Mouse (Mus musculus) inflammation-experienced regulatory T-cells, adult 6 months (primary cell): ENCODE data around the gene Rasa1. TPM values are rescaled to one million over a fixed set of nuclear protein-coding genes. Genes with fewer than 3 reads are reported as not detected.

ENCODE experiments used
- ATAC-seq: one replicate; pipeline ENCODE4 v1.8.0; 2017
- polyA plus RNA-seq, 3 experiments: library from polyadenylated mRNA; unstranded; fragments of 100-300 nt; shearing (Covaris generic); gene quantifications; one replicate each; pipeline ENCODE4 v1.2.1; 2017

The Rasa1 gene
- polyA plus RNA-seq = 100 to 1,000 TPM; 112 to 151 (median 145) TPM

DNA sequence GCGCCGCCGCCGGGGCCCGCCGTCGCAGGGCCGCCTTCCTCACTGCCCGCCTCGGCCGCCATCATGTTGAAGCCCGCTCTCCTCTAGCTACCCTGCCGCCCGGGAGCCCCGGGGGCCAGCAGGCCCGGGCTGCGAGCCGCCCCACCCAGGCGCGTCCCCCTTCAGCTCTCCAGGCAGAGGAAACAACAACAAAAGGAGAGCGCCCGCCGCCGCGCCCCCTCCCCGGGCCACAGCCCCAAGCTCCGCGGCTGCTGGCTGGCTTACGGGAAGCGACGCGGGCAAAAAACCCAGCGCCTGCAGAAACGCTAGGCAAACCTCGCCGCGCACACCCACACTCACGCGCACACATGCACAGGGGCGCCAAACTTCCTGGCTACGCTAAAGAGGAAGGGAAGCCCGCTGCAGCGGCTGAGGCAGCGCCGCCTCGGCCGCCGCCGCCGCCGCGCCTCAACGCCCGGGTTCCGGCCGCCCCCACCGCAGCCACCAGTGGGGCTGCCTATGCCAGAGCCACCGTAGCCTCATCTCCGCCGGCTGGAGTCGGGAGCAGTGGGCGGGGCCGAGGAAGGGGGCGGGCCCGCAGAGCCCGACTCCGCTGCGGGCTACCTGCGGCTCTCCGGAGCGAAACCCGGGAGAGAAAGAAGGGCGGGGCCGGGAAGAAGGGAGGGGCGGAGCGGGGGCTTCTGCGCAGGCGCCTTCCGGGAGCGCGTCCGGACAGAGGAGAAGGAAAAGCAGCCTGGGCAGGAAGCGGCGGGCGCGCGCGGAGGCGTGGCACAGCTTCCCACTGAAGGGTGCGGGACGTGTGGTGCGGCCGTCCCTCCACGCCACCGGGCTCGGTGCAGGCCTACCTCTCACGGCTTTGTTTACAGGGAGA is at the start of gene Rasa1:
Gene Rasa1 (minus strand): TSS at position 288 of the 871 bp plus-strand sequence.
- peak; percentile 77 for ATAC-seq

DNA sequence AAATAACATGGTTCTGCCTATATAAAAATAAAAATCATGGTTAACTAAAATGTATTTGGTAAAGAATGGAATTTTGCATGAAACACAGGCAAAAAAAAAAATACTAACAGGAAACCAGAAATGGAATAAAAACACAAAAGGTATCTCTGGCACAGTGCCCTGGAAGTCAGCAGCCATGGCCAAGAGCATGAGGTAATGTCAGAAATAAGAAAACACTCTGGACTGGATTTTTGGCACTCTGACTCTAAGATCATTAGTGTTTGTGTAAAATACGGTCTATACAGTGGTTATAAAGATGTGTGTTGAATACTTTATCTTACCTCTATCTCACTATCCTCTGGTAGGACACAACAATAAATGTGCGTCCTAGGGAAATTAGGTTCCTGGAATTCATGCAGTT is 22.6 kb upstream of the Rasa1 start:
- no peak for ATAC-seq

DNA sequence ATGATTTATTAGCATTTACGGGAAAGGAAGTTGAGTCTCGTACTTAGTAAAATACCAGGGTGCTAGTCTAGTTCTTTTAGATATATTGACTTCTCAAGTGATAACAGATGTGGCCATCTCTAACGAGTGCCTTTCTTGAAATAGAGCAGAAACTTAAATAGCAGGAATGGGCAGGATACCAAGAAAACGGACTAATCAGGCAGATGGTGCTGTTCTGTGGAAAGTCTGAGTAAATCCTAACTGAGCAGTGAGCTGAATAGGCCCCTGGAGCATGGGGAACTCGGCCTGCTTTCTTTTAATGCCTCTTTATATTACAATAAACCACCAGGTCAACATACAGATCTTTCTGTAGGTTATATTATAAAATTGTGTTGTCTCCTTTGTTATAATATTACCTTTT is 22.0 kb upstream of the Rasa1 start:
- ATAC-seq = no peak

DNA sequence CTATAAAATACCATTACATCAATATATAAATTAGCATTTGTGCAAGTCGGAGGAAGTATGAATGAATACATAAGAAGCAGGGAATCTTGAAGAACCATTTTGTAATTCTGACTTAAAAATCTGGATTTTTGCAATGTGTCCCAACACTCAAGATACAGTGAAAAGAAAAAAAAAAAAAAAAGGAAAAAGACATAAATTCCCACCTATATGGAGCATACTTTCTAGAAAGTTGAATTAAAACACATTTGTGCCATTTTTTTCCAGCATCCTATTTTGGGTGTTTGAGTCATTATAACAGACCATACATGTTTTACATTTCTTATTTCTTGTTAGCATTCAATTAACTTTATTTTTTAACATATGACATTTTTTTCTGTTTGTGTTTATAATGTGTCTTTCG is 21.6 kb upstream of the Rasa1 start:
- ATAC-seq = no peak

DNA sequence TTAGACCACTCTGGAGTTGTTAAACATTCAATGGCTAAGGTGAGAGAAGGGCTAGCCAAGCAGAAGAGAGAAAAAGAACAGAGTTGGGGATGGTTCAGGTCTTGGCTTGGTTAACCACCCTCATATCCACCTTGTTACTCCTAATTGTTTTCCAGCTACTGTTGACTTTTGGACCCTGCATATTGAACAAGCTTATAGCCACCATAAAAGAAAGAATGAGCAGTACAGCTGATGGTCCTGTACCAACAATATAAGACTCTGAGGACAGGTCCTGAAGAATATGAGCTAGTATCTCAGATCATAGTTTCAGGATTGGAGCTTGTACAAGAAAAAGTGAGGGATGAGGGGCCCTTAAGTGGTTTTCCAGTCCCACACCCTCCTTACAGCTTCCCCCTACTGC is 17.1 kb upstream of the Rasa1 start:
- no peak for ATAC-seq

DNA sequence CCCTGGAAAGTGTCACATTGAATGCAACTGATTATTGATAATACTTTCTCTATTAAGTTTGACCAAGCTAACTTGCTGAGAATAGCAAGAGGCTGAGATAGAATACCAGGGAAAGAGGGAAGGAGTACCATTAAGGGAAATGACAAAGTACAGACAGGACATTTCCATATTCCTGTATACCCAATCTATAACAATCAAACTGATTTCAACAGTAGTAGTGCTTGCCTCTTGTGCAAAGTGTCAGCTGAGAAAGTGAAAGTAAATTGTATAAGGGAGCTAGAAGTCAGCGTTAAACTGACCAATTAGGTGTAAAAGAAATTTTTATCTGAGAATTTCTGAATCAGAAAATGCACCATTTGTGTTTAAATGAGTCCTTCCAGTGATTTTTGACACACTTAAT is 1.7 kb upstream of the Rasa1 start:
- peak; percentile 12 for ATAC-seq

DNA sequence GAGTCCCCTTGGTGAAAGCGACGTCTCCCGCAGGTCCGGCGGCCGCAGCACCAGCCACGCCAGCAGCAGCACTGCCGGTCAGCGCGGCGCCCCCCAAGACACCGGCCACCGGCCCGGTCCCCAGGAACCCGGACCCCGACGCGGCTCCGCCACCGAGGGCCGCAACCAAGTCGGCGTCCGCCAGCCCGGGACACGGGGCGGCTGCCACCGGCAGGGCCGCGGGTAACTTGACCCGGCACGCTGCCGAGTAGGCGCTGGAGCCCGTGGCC is 422 bp downstream of the Rasa1 start:
- no peak for ATAC-seq

DNA sequence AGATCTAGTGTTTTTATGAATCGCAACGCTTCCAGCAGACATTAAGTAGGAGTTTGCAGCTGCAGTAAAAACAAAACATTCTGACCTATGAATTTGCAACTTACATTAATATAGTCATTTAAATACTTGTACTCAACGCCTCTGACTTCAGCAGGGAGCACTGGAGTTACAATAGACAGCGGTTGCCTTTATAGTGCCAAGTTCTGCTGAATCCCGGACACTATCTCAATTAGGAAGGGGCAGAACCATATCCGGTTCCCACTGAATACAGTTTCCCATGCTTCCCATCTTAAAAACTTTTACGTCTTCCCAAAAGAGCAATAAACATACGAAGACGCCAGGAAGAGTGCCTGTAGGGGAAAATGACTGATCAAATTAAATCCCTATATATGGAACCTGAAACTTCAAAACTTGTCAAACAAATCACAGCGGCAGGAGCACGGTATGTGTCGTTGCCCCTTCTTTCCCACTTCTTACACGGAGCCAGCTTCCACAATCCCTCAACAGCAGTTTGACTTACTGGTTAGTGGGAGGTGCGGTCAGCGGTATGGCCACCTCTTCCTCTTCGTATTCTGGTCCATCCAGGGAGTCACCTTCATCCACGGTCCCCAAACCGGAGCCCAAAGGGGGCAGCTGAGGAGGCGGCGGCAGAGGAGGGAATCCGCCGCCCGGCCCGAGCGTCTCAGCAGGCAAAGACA is 905 bp downstream of the Rasa1 start:
- ATAC-seq = no peak

DNA sequence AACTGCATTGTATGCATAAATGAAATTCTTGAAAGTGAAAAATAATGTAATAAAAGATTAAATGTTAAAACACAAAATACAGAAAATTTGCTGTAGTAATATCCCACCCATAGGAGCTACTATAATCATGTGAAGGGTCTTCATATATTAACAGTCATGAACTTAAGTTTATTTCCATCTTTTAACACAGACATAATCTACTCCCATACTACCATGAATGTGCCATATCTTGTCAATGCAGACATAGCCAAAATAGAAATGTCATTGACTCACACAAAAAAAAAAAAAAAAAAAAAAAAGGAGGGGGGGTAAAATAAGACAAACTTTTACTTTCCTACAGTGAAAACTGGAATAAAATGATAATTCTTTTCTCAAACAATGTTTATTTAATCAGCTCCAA is 6.3 kb downstream of the Rasa1 start:
- no peak for ATAC-seq

DNA sequence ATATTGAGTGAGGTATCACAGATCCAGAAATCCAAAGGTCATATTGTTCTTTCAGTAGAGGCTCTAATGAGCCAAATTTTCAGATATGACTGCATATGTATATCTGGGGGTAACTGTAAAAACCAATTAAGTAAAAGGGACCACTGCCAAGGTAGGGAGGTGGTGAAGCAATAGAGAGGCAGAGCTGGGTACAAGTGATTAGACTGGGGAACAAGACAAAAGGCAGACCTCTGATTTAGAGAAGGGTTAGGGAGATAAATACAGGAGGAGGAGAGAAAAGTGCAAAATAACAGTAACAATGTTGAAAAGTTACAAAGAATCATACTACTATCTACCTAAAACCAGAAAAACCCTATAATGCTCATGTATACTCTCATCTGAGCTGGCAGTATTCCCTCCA is 10.0 kb downstream of the Rasa1 start:
- no peak for ATAC-seq

DNA sequence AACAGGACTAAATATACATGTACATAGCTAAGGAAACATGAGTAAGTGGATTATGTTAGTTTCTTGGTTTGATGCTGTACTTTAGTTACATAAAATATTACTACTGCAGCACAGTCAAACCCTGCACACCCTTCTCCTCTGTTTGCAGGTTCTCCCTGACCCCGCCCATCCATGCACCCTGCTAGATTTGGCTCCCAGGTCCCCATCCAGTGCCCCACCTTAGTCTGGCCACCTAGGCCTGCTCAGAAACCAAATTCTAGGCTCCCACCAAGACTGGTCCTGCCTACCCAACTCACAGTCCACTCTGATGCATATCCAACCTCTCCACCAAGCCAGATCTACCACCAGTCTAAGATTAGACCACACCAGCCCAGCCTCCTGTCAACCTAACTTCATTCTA is 14.4 kb downstream of the Rasa1 start:
- no peak for ATAC-seq

DNA sequence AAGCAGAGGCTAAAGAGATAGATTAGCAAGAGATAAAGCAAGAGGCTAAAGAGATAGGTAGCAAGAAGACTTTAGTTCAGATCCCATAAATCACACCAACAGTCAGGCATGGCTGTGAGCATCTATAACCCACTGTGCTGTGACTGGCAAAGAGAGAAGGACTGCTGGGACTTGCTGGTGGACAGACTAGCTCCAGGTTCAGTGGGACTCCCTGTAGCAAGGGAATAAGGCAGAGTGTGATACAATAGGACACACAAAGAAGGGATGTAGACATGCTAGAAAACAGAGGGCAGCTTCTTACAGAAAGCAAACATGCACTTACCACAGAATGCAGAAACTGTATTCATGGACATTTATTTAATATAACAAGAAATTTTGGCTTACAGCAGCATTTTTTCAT is 15.1 kb downstream of the Rasa1 start:
- ATAC-seq = no peak

DNA sequence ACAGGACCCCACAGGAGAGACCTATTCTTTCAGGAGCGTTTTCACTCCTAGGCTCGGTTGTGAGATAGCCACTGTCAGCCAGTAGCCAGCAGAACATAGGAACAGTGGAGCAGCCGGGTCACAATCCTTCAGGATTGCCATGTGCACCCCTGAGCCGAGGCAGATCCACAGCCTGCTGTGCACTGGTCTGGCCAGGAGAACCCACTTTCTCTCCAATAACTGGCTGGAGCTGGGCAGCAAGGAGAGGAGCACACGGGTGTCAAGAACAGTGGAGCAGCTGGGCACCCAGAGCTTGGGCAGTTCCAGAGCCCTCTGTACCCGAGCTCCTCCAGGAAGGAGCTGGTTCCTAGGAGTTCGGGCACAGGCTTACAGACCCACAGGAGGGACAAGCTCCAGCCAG is 50.2 kb downstream of the Rasa1 start:
- ATAC-seq = no peak

DNA sequence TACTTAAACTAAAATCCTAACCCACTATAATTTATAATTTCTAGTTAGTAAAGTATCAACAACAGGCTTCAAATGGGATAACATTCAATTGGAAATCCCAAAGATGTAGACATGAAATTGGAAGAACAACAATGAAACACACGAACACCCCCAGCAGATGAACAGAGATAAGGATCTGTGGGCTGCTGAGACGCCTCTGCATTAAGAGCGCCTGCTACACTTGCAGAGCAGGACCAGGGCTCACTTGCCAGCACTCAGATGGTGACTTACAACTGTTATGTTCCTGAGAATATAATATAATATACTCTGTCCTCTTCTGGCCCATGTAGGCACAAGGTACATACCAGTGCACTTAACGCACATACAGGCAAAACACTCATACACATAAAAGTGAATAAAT is 70.3 kb downstream of the Rasa1 start:
- ATAC-seq = peak; percentile 30

DNA sequence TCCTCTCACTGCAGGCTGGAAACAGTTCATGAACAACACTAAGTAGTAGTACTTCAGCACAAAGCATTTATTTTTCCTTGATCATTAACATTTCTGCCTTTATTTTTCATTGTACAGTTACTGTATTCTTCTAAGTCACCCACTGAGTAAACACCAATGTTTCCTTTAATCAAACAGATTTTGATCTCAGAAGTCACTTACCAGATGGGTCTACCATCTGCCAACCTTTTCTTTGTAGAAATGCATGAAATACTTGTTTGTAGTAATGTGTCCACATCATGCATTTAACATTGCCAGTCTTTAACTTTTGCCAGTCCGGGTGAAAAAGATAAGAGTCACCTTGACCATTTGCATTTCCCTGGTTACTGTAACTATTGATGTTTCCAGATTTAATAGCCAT is 78.6 kb downstream of the Rasa1 start:
- ATAC-seq = no peak

DNA sequence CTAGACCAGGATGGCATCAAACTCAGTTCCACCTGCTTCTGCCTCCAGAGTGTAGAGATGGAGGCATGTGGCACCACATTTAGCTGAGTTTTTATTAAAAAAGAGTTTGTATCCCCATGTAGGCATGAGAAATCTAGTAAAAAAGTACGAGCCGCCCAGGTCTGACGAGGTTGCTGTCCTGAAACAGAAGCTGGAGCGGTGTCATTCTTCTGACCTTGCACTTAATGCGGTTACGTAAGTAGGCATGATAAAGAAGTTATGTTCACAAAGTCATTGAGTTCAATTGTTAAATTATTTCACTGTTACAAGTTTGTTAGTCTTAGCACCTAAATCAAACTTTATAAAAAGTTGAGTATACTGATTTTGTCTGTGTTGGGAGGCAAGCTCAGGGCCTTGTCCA is 80.3 kb downstream of the Rasa1 start:
- ATAC-seq = no peak

DNA sequence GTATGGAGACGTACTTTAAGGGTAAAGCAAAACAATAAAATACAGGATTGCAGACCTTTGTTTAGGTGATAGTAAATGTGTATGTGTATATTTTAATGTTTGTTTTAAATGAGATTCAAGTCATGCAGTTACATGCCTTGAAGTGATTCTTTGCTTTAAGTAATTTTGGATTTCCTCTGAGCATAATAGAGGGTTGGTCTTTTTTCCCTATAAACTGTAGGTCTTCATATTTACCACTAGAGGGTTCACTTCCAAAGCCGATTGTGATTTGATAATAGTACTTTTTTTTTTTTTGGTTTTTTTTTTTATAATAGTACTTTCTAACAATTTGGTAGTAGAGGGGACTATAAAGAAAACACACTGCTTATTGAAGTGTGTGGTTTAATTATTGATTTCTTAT is 81.4 kb downstream of the Rasa1 start:
- ATAC-seq = peak; percentile 80

DNA sequence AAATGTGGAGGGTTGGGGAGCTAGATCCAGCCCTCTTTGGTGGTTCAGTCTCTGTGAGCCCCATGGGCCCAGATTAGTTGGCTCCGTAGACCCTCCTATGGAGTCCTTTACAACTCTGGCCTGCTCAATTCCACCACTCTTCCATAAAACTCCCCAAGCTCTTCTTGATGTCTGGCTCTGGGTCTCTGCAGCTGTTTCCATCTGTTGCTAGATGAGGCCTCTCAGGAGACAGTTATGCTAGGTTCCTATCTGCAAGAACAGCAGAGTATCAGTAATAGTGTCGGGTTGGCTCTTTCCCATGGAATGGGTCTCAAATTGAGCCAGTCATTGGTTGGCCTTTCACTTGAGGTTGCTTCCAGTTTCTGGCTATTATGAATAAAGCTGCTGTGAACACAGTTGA is 97.7 kb downstream of the Rasa1 start:
- no peak for ATAC-seq

DNA sequence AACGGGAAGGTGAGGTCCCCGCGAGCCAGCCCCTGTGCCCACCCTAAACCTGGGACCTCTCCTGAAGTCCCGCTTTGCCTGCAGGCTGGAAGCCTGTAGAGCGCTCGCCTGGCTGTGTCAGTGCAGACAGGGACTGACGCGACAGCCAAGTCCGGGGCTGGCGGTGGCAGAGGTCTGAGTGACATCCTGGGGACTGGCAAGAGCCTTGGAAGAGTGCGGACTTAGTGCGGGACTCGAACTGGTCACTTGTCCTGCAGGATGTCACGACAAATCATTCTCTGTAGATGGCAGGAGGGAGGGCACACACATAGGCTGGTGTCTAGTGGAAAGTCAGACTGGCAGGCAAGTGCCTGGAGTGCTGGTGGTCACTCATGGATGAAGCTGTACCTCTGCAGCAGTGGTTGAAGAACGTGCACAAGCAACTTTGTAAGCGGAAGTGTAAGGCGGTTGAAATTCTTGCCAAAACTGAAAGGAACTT is 99.2 kb downstream of the Rasa1 start:
- ATAC-seq = peak; percentile 53

DNA sequence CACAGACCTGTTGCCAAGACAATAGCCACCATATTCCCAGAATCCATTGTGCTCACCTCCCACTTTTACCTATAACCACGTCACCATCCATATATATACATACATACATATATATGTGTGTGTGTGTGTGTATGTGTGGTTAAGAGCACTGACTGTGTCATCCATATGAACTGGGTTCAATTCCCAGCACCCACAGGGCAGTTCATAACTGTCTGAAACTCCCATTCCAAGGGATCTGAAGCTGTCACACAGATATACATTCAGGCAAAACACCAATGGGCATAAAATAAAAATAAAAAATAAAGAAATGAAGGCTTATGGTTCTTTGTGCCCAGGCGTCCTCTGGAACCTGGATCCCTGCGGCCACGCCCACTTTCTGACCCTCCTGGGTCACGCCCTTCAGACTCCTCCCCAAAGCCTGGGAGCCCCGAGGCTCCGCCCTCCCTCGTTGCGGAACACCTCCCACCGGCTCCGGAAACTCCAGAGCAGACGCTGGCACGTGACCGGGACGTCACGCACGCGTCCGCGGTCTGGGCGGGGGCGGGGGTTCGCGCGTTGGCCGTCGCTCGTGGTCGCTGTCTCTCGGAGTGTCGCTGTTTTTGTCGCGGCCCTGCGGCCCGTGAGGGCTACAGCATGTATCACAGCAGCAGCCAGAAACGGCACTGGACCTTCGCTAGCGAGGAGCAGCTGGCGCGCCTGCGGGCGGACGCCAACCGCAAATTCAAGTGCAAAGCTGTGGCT is 99.9 kb downstream of the Rasa1 start, which contains the start of gene Ccnh:
Gene Ccnh (plus strand): TSS at position 506 of the 741 bp plus-strand sequence.
- peak; percentile 93 for ATAC-seq
